Mouse (Mus musculus) megakaryocyte, embryonic 14.5 days (primary cell): ENCODE measurements around the gene Gcnt1. TPM values are rescaled to one million over a fixed set of nuclear protein-coding genes. Genes with fewer than 3 reads are reported as not detected.

Experiments used
- H3K27me3 ChIP-seq: replicated peaks from 2 replicates; pipeline ENCODE3; 2012; ENCODE audit warnings: inconsistent platforms
- H3K36me3 ChIP-seq: replicated peaks from 2 replicates; pipeline ENCODE3; 2012; ENCODE audit warnings: low read length, inconsistent platforms, mixed read lengths
- H3K4me1 ChIP-seq: 2 replicates; pipeline ENCODE4 v1.6.1; 2012; ENCODE audit warnings: inconsistent platforms
- H3K4me3 ChIP-seq: replicated peaks from 2 replicates; pipeline ENCODE3; 2012; ENCODE audit warnings: moderate library complexity, mild to moderate bottlenecking, inconsistent platforms
- H3K9me3 ChIP-seq: 2 replicates; pipeline ENCODE4 v1.6.1; 2012; ENCODE audit warnings: inconsistent platforms
- FLI1 ChIP-seq: IDR thresholded peaks from 2 replicates; pipeline ENCODE4 v1.6.1; 2012; ENCODE audit warnings: low read length, inconsistent platforms, mixed read lengths
- GATA1 ChIP-seq: IDR thresholded peaks from 3 replicates; pipeline ENCODE4 v1.6.1; 2012; ENCODE audit warnings: mixed read lengths, low read length, inconsistent platforms, borderline replicate concordance
- polyA plus RNA-seq: library from polyadenylated mRNA; stranded (reverse); fragments of >175 nt; gene quantifications from 2 replicates; pipeline ENCODE4 v1.2.3, GENCODE M21; 2012; ENCODE audit warnings: low replicate concordance; ENCODE audit not compliant: insufficient read depth

Gcnt1 gene
- polyA plus RNA-seq, 1 experiment: 0.73 TPM

- TF ChIP-seq GATA1 (no peak), FLI1 (no peak)
- Histone ChIP-seq H3K4me3 (no peak overlapping the region), H3K4me1 (no peaks in the 10 kb centered on the region), H3K9me3 (no peaks in the 10 kb centered on the region), H3K36me3 (no peaks in the 10 kb centered on the region), H3K27me3 (peaks cover 1% of the 10 kb centered on the region)
These were observed 94.1 kb downstream of the Gcnt1 start for GRCm38 (mm10) chr19:17278381-17279051.

Other genes starting within 250 kb of the Gcnt1 start
- gene Rfk, start 21.2 kb upstream of the Gcnt1 start, polyA plus RNA-seq: 15.5 and 50.4 TPM in 2 replicates